Mouse (Mus musculus) testis, adult 2 months (tissue): ENCODE results near the gene Dennd2a. TPM values are rescaled to one million over a fixed set of nuclear protein-coding genes. Genes with fewer than 3 reads are reported as not detected.

ENCODE experiments used
- H3K27ac ChIP-seq: fragments of 200-500 bp; 2 replicates; pipeline ENCODE4 v1.5.1; 2012; ENCODE audit warnings: low read depth, low read length; ENCODE audit not compliant: control insufficient read depth, insufficient read depth
- H3K27me3 ChIP-seq: fragments of 200-500 bp; 2 replicates; pipeline ENCODE4 v1.6.1; 2012; ENCODE audit warnings: mild to moderate bottlenecking, low read length, moderate library complexity; ENCODE audit not compliant: control insufficient read depth, insufficient read depth
- H3K36me3 ChIP-seq: fragments of 200-500 bp; 2 replicates; pipeline ENCODE4 v1.6.1; 2012; ENCODE audit warnings: mild to moderate bottlenecking, low read length; ENCODE audit not compliant: control insufficient read depth, insufficient read depth
- H3K4me1 ChIP-seq: fragments of 200-500 bp; 2 replicates; pipeline ENCODE4 v1.6.1; 2012; ENCODE audit warnings: low read length; ENCODE audit not compliant: control insufficient read depth, insufficient read depth
- H3K4me3 ChIP-seq: fragments of 200-500 bp; 2 replicates; pipeline ENCODE4 v1.5.1; 2012; ENCODE audit warnings: low read depth, mild to moderate bottlenecking, low read length, moderate library complexity, mixed read lengths; ENCODE audit not compliant: control insufficient read depth
- CTCF ChIP-seq: fragments of 200-500 bp; IDR thresholded peaks from 2 replicates; pipeline ENCODE4 v1.5.1; 2012; ENCODE audit warnings: low read depth, mild to moderate bottlenecking, inconsistent platforms, low read length, moderate library complexity; ENCODE audit not compliant: control insufficient read depth, insufficient read depth, insufficient replicate concordance
- POLR2A ChIP-seq: fragments of 200-500 bp; IDR thresholded peaks from 2 replicates; pipeline ENCODE4 v1.6.1; 2012; ENCODE audit warnings: low read depth, mild to moderate bottlenecking, inconsistent platforms, low read length, moderate library complexity; ENCODE audit not compliant: control insufficient read depth
- polyA plus RNA-seq: library from polyadenylated mRNA; depleted of rRNA; stranded (reverse); fragments of >200 nt; gene quantifications from 2 replicates; pipeline ENCODE4 v1.2.3, GENCODE M21; 2012

The Dennd2a gene
- polyA plus RNA-seq, 1 experiment, result 9.5 TPM

GRCm38 (mm10) chr6:39433701-39434100, 124.0 kb downstream of the Dennd2a start:
- Histone ChIP-seq H3K27ac (no peak overlapping the region), H3K4me1 (no peaks in the 10 kb centered on the region), H3K4me3 (no peak overlapping the region), H3K36me3 (no peaks in the 10 kb centered on the region), H3K27me3 (no peaks in the 10 kb centered on the region)
- TF ChIP-seq POLR2A, result no peak
- no peak for TF ChIP-seq CTCF

GRCm38 (mm10) chr6:39433174-39433573, 124.5 kb downstream of the Dennd2a start:
- Histone ChIP-seq H3K36me3 (no peaks in the 10 kb centered on the region), H3K4me3 (no peak overlapping the region), H3K4me1 (no peaks in the 10 kb centered on the region), H3K27ac (no peak overlapping the region), H3K27me3 (no peaks in the 10 kb centered on the region)
- no peak for TF ChIP-seq POLR2A
- TF ChIP-seq CTCF, result no peak

DNA sequence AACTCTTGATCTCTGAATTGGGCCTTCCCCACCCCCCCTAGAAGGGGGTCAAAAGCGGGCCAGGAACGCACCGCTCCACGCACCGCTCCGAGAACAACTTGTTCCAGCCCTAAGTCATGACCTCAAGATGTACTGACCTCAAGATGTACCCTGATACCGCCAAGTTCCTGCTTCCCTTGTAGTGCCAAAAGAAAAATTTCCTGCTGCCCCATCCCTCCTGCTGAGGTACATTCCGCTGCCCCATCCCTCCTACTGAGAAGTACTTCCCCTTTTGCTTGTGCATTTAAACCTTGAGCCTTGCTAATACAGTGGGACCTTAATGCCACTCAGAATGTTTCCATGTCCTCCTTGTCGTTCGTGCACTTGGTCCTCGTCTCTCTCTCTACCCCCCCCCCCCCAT, 126.9 kb downstream of the Dennd2a start:
- Histone ChIP-seq H3K27me3 (no peaks in the 10 kb centered on the region), H3K27ac (no peak overlapping the region), H3K4me3 (no peak overlapping the region), H3K4me1 (no peaks in the 10 kb centered on the region), H3K36me3 (no peaks in the 10 kb centered on the region)
- TF ChIP-seq POLR2A (no peak), CTCF (no peak)

- H3K36me3 ChIP-seq, result no peaks in the 10 kb centered on the region
- no peak for TF ChIP-seq POLR2A
- TF ChIP-seq CTCF, result no peak
- no peak overlapping the region for H3K27ac ChIP-seq
Observed at GRCm38 (mm10) chr6:39429007-39429788, 128.5 kb downstream of the Dennd2a start.

DNA sequence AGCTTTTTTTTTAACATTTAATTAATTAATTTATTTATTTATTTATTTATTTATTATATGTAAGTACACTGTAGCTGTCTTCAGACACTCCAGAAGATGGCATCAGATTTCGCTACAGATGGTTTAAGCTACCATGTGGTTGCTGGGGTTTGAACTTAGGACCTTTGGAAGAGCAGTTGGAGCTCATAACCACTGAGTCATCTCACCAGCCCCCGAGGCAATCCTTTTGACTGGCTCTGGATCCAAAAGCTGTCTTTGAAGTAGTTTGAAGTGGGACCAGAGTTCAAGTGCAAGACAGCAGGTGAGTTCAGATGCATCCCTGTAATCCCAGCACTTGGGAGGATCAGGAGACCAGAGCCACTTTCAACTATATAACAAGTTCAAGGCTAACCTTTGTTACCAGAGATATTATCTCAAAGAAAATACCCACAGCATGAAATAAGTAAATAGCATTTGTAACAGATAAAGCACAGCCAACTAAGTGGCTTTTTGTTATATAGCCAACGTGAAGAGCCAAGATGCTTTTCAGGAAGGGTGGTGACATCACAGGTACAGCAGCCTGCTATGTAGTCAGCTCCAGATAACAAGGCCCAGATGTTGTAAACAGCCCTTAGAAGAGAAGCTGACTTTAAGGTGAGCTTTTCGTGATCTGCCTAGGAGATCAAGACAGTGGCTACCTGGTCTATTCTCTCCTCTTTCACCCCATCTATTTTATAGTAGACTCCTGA, 130.2 kb downstream of the Dennd2a start:
- no peaks in the 10 kb centered on the region for H3K36me3 ChIP-seq
- no peak overlapping the region for H3K4me3 ChIP-seq
- no peak overlapping the region for H3K27ac ChIP-seq
- no peaks in the 10 kb centered on the region for H3K4me1 ChIP-seq
- no peak for TF ChIP-seq POLR2A
- TF ChIP-seq CTCF, result no peak
- no peaks in the 10 kb centered on the region for H3K27me3 ChIP-seq

More at GRCm38 (mm10) chr6:39429007-39429788, 128.5 kb downstream of the Dennd2a start:
- H3K4me3 ChIP-seq, result no peak overlapping the region
- H3K27me3 ChIP-seq, result no peaks in the 10 kb centered on the region
- H3K4me1 ChIP-seq, result no peaks in the 10 kb centered on the region

DNA sequence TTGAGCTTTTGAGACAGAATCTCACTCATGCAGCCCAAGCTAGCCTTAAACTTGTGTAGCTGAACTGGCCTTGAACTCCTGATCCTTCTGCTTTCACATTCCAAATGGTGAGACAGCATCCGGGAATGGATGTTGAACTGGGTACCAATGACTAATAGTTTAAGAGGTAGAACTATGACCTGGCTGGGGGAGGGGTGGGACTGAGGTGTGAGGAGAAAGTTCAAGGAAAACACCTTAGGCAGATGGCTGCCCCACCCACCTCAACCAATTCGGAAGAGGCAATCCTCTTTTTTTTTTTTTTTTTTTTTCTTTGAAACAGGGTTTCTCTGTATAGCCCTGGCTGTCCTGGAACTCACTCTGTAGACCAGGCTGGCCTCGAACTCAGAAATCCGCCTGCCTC, 130.9 kb downstream of the Dennd2a start:
- Histone ChIP-seq H3K4me3 (no peak overlapping the region), H3K27ac (no peak overlapping the region), H3K36me3 (no peaks in the 10 kb centered on the region), H3K4me1 (no peaks in the 10 kb centered on the region), H3K27me3 (no peaks in the 10 kb centered on the region)
- TF ChIP-seq CTCF (no peak), POLR2A (no peak)

GRCm38 (mm10) chr6:39425181-39425580, 132.5 kb downstream of the Dennd2a start:
- H3K36me3 ChIP-seq, result no peaks in the 10 kb centered on the region
- no peak overlapping the region for H3K4me3 ChIP-seq
- no peak overlapping the region for H3K27ac ChIP-seq
- TF ChIP-seq CTCF, result no peak
- TF ChIP-seq POLR2A, result no peak
- H3K27me3 ChIP-seq, result no peaks in the 10 kb centered on the region
- no peaks in the 10 kb centered on the region for H3K4me1 ChIP-seq
